Mouse (Mus musculus) limb, embryonic 10.5 days (tissue): ENCODE results near the gene Bcl2l15. TPM values are rescaled to one million over a fixed set of nuclear protein-coding genes. Genes with fewer than 3 reads are reported as not detected.
"Not testable (repeated sequence)": the region's sequence is repeated elsewhere in the genome, so short reads cannot be mapped to it uniquely, and the experiment has no call there.

Source experiments
- DNase-seq: peaks from one replicate; pipeline ENCODE4 v3.0.0-alpha.2; 2017; ENCODE audit warnings: low spot score
- H3K27ac ChIP-seq: fragments of 300-500 bp; sonication (generic); 2 replicates; pipeline ENCODE4 v1.5.1; 2016; ENCODE audit warnings: mild to moderate bottlenecking
- H3K27me3 ChIP-seq: fragments of 300-500 bp; sonication (generic); 2 replicates; pipeline ENCODE4 v1.6.1; 2016; ENCODE audit warnings: low read depth, mild to moderate bottlenecking; ENCODE audit not compliant: poor library complexity, severe bottlenecking
- H3K36me3 ChIP-seq: fragments of 300-500 bp; sonication (generic); 2 replicates; pipeline ENCODE4 v1.6.1; 2016; ENCODE audit warnings: mild to moderate bottlenecking, moderate library complexity
- H3K4me1 ChIP-seq: fragments of 300-500 bp; sonication (generic); 2 replicates; pipeline ENCODE4 v1.6.1; 2016
- H3K4me3 ChIP-seq: fragments of 300-500 bp; sonication (generic); 2 replicates; pipeline ENCODE4 v1.5.1; 2016; ENCODE audit warnings: mild to moderate bottlenecking, moderate library complexity
- H3K9me3 ChIP-seq: fragments of 300-500 bp; sonication (generic); replicated peaks from 2 replicates; pipeline ENCODE4 v1.6.1; 2016; ENCODE audit warnings: mild to moderate bottlenecking
- WGBS: fragments of 180-500 bp; shearing (Covaris S2); methylation state at CpG from one replicate; pipeline ENCODE4 v1.1.7; 2016; 5-methylcytosine and 5-hydroxymethylcytosine counted together
- polyA plus RNA-seq: library from polyadenylated mRNA; unstranded; fragments of >200 nt; fragmentation: Nextera tagmentation; extraction: Ambion mirVana; gene quantifications from 2 replicates; pipeline ENCODE4 v1.2.1, GENCODE M21; 2016

Bcl2l15 gene
- 0.11 and 0.15 TPM in 2 replicates for polyA plus RNA-seq

DNA sequence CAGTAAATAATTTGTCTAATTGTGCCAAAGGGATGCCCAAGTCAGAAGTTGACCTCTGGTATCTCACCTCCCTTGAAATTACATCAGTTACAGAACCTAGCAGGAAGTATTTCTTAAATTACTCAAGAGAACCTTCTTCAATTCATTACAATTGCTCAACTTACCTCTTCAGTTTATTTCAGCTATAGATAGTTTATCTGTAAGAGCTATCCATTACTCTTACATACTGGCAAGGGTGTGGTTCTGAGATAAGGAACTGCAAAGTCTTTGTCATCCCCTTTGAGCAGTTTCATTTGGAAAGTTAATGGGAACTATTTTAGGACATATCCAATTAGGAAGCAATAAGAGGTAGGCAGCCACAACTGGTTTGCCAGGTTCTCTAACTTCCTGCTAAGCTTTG, at the start of gene Bcl2l15:
TSS of gene Bcl2l15 (plus strand) at position 176 of the 400 bp plus-strand sequence.
- no peaks in the 10 kb centered on the region for H3K4me1 ChIP-seq
- H3K27ac ChIP-seq = no peak within 1 kb of the TSS
- no peak for DNase-seq
- no peaks in the 10 kb centered on the region for H3K27me3 ChIP-seq
- no peaks in the 10 kb centered on the region for H3K36me3 ChIP-seq
- no peak within 1 kb of the TSS for H3K4me3 ChIP-seq
- H3K9me3 ChIP-seq = no peaks in the 10 kb centered on the region

DNA sequence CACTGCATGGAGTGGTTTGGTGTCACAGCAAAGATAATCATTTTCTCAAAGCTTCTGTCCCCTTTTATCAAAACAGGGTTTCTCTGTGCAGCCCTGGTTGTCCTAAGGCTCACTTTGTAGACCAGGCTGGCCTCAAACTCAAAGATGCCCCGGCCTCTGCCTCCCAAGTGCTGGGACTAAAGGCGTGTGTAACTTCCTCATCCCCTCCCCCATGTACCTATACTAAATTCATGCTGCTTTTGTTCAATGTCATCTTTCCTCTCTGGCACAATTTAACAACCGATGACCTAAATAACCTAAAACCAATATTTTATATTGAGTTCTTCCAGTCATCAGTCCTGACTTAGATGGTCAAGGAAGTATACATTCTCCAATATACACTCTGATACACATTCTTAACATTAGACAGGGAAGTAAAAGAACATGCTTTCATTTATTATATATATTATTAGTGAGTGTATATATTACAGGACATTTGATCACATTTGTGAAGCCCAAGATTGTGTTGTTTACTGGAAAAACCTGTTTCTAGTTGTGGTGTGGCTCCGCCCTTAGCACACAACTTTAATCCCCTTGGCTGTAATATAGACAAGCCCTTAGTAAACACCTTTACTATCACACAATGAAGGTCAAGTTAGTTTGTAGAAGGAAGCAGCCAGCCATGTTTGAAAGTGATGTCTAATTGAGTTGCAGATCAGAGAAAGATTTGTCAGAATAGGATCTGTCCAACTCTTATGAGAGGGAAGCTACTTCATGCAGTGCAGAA, 49.4 kb upstream of the Bcl2l15 start:
- no peaks in the 10 kb centered on the region for H3K9me3 ChIP-seq
- H3K4me1 ChIP-seq = no peaks in the 10 kb centered on the region; the same call in 1 of the 2 replicates
- H3K4me3 ChIP-seq = no peak overlapping the region
- 85% methylated on average over 4 of the region's 4 CpGs for WGBS
- no peak for DNase-seq
- H3K27ac ChIP-seq = no peak overlapping the region
- no peaks in the 10 kb centered on the region for H3K27me3 ChIP-seq
- peaks cover 3% of the 10 kb centered on the region for H3K36me3 ChIP-seq

DNA sequence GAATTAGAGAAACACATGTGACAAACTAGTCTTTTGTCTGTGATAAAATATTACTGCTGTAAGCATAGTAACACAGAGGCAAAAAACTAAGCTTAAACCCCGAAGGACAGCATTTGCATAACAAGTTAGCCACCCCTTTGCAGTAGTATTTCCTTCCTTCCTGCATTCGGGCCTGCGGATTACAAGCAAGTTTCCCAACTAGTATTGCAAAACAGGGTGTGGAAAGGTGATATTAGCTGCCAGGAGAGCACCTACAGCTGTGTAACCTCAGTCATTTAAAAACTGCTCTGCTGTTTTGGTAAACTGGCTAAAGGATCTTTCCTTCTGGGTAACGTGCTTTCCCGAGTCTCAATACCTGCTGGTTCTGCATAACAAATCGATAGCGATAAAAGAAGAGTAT, 45.2 kb upstream of the Bcl2l15 start:
- no peaks in the 10 kb centered on the region for H3K9me3 ChIP-seq
- peaks cover 14% of the 10 kb centered on the region for H3K4me1 ChIP-seq
- no peak for DNase-seq
- H3K27me3 ChIP-seq = no peaks in the 10 kb centered on the region
- no peak overlapping the region for H3K27ac ChIP-seq
- WGBS = 69% methylated on average over 7 of the region's 7 CpGs
- no peak overlapping the region for H3K4me3 ChIP-seq
- H3K36me3 ChIP-seq = no peaks in the 10 kb centered on the region

DNA sequence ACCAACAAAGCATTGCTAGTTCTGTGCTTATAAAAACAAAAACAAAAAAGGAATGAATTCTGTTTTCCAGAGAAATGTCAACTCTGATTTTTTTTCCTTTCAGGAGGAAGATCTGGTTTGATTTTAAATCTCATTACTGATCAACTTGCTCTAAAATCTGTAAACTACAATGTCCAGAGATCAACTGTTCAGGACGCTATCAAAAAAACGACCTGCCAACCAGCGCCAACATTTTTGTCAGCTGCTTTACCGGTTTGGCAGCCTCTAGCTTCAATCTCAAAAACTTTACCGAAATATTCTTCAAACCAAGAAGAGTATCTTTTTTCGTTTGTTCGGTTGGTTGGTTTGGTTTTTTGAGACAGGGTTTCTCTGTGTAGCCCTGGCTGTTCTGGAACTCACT, 43.3 kb upstream of the Bcl2l15 start:
- H3K27me3 ChIP-seq = no peaks in the 10 kb centered on the region
- H3K9me3 ChIP-seq = no peaks in the 10 kb centered on the region
- no peak for DNase-seq
- no peak overlapping the region for H3K4me3 ChIP-seq
- no peaks in the 10 kb centered on the region for H3K36me3 ChIP-seq
- H3K4me1 ChIP-seq = peaks cover 14% of the 10 kb centered on the region; the same call in 1 of the 2 replicates
- 85% methylated on average over 7 of the region's 7 CpGs for WGBS
- no peak overlapping the region for H3K27ac ChIP-seq

DNA sequence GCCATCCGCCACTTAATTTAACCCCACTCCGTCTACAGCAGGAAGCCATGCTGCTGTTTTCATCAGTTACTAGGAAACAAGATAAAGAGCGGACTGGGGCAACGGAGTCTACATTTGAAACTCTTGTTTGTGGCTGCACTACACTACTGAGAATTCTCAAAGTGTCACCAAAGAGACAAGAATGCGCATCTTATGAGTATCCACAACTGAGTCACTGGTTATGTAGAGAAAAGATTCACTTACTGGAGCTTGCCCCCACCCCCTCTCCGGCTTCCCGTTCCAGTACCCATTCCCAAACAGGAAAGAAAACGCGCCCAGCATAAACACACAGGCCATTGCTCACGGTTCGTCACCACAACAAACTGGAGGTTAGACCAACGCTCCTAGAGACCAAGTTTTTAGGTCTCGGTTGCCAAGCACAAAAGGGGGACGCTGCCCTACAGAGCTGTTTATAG, 42.5 kb upstream of the Bcl2l15 start:
- no peaks in the 10 kb centered on the region for H3K9me3 ChIP-seq
- H3K36me3 ChIP-seq = no peaks in the 10 kb centered on the region
- H3K27me3 ChIP-seq = no peaks in the 10 kb centered on the region
- peak overlapping the region; percentile 98 for H3K27ac ChIP-seq
- DNase-seq = peak; percentile 45
- H3K4me3 ChIP-seq = peak overlapping the region; percentile 98
- H3K4me1 ChIP-seq = peaks cover 14% of the 10 kb centered on the region; the same call in 1 of the 2 replicates
- WGBS = 4% methylated on average over 14 of the region's 14 CpGs

DNA sequence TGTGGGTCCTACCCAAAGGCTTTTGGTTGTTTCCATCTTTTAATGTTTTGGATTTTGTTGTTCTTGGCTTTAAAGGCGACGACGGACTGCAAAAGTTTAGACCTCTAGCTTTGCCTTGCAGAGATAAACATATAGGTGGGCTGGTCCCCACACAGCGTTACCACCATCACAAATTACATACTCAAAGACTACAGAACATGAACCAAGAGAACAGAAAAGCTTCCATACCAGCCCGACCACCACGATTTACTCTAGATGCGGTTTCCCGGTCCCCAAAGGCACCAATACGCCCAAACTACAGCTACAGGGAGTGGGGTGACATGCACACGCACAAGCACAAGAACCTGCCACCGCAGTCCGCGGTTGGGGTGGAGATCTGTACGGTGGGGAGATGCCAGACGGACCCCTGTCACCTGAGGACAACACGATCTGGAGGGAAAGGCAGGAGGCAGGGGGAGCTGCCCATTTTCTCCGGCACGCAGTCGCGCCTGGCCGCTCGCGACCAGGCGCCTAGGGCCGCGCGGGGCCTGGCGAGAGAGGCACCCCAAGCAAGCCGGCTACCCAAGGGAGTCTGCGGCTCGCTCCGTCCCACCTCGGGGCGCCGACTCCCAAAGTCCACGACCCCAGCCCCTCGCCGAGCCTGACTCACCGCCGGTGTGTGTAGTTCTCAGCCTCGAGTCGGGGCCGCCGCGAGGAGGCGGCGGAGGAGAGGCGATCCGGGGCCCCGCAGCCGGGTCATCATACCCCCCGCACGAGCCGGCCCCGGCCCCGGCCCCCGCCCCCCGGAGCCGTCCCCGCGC, 41.9 kb upstream of the Bcl2l15 start:
- peak overlapping the region; percentile 98 for H3K4me3 ChIP-seq
- no peaks in the 10 kb centered on the region for H3K9me3 ChIP-seq
- no peaks in the 10 kb centered on the region for H3K27me3 ChIP-seq

DNA sequence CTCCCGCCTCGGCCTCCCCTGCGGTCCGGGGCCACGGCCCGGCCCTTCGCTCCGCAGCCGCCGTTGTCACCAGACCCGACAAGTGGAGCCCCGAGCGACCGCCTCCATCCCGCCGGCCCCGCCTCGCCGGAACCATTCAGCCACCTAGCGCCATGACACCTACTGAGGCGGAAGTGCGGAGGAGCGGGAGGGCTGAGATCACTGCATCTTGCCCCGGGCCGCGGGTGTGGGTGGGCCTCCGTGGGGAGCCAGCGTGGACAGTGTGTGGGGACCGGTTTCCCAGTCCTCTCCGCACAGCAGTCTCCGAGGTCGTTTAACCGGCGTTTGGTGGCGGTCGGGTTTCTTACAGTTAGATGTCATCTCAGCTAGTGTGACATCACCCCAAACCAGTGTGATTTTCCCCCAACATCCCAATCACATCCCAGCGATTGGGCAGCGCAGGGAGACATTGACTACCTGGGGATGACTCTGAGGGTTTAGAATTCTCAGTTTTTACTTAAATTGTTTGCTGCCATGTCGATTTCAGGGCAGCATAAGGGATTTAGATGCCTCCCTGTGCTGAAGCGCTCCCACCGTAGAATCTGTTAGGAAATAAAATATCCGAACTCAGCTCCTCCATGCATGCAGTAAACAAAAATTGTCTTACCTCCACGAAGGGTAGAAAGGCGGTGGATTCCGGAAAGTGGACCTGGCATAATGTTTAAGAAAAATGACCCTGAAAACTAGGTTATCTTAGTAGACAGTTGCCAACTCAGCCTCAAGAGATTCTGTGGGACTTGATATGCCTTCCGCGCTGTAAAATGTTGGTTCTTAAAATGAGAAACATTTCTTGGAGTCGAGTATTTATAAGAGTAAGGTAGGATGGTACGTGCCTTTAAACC, 40.9 kb upstream of the Bcl2l15 start, which contains the start of gene Hipk1:
TSS of gene Hipk1 (minus strand) at position 334 of the 881 bp plus-strand sequence.
- Histone ChIP-seq H3K4me3 (peak within 1 kb of the TSS; percentile 98), H3K36me3 (no peaks in the 10 kb centered on the region), H3K9me3 (no peaks in the 10 kb centered on the region), H3K27ac (peak within 1 kb of the TSS; percentile 98), H3K27me3 (no peaks in the 10 kb centered on the region), H3K4me1 (peaks cover 14% of the 10 kb centered on the region; the same call in 1 of the 2 replicates)
- peak; percentile 95 for DNase-seq
- 10% methylated on average over 49 of the region's 49 CpGs for WGBS

More for the DNA sequence above, 41.9 kb upstream of the Bcl2l15 start:
- peaks cover 14% of the 10 kb centered on the region; the same call in 1 of the 2 replicates for H3K4me1 ChIP-seq
- H3K27ac ChIP-seq = peak overlapping the region; percentile 98
- H3K36me3 ChIP-seq = no peaks in the 10 kb centered on the region
- DNase-seq = peak; percentile 76
- under 1% methylated on average over 55 of the region's 61 CpGs for WGBS

DNA sequence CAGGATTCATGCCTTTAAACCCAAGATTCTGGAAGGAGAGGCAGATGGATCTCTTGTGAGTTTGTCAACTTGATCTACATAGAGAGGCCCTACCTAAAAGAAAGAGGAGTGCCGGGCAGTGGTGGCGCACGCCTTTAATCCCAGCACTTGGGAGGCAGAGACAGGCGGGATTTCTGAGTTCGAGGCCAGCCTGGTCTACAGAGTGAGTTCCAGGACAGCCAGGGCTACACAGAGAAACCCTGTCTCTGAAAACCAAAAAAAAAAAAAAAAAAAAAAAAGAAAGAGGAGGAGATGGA, 40.3 kb upstream of the Bcl2l15 start:
- H3K27ac ChIP-seq = 0 out of 2 replicates have a peak overlapping the region, but pooled peaks have one; percentile 98
- not testable (repeated sequence) for DNase-seq, H3K36me3 ChIP-seq, H3K27me3 ChIP-seq, H3K9me3 ChIP-seq
- WGBS = 89% methylated on average over 5 of the region's 5 CpGs
- H3K4me1 ChIP-seq = peaks cover 14% of the 10 kb centered on the region; the same call in 1 of the 2 replicates
- peak overlapping the region; percentile 98 for H3K4me3 ChIP-seq

DNA sequence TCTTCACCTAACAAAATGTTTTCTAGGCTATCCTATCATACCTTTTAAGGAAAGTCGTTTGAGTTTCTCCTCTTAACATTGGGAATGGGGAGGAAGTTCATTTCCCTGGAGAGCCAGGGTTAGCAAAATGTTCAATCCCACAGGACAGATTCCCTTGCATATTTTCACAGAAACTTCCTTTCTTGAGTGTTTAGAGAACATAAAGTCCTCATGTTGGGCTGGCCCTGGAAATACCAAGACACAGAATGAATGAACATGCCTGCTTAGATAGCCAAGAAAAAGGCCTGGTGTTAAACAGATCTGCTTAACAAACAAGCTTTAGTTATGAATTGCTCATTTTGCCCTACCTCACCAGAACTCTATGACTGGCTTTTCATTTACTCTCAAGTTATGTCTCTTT, 39.8 kb upstream of the Bcl2l15 start:
- H3K4me3 ChIP-seq = no peak overlapping the region
- no peak for DNase-seq

DNA sequence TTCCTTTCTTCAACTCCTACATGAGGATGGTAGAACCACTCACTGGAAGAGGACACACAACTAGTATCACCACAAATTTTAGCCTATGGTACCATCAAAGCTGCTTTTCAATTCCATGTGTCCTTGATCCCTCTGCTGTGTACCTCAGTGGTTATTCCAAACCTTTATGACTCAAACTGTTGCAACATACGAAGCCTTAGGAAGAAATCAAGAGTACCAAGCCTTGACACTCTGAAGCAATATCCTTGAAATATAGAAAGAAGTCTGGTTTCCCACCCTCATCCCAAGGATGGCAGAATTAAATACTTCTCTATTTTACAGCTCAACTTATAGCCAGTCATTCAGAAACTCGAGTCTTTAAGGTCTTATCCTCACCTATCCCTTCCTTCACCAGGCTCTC, 36.0 kb upstream of the Bcl2l15 start:
- DNase-seq = no peak
- H3K4me3 ChIP-seq = no peak overlapping the region
- peaks cover 5% of the 10 kb centered on the region; the same call in 1 of the 2 replicates for H3K4me1 ChIP-seq
- no peaks in the 10 kb centered on the region for H3K27me3 ChIP-seq
- 71% methylated on average over 2 of the region's 2 CpGs for WGBS
- no peak overlapping the region for H3K27ac ChIP-seq
- H3K9me3 ChIP-seq = no peaks in the 10 kb centered on the region
- H3K36me3 ChIP-seq = peaks cover 6% of the 10 kb centered on the region

More for the DNA sequence above, 39.8 kb upstream of the Bcl2l15 start:
- peaks cover 14% of the 10 kb centered on the region; the same call in 1 of the 2 replicates for H3K4me1 ChIP-seq
- H3K27ac ChIP-seq = no peak overlapping the region
- H3K27me3 ChIP-seq = no peaks in the 10 kb centered on the region
- no peaks in the 10 kb centered on the region for H3K36me3 ChIP-seq
- 92% methylated on average over 1 of the region's 1 CpGs for WGBS
- H3K9me3 ChIP-seq = no peaks in the 10 kb centered on the region

DNA sequence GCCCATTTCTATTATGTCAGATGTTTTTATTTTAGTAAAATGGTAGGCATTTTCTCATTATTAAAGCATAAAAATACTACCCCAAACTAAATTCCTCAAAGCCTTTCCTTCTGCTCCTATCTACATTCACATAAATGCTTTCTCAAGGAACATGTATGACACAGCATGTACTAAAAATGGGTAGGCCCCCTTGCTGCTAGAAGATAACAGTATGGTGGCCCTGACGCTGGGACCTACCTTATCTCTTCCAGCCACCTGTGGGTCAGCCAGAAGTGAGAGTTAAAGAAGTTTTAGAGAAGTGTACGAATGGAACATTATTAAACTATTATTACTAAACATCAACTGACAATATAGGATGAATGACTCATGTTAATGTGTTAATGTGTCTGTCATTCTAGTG, 32.9 kb upstream of the Bcl2l15 start:
- no peak for DNase-seq
- whole genome bisulfite sequencing = 80% methylated on average over 2 of the region's 2 CpGs
- H3K9me3 ChIP-seq = no peaks in the 10 kb centered on the region
- no peaks in the 10 kb centered on the region for H3K27me3 ChIP-seq
- no peak overlapping the region for H3K4me3 ChIP-seq
- no peak overlapping the region for H3K27ac ChIP-seq
- H3K4me1 ChIP-seq = no peaks in the 10 kb centered on the region; the same call in 1 of the 2 replicates
- peaks cover 38% of the 10 kb centered on the region for H3K36me3 ChIP-seq
